Mouse (Mus musculus): ENCODE data around the gene Kcne3.

DNA sequence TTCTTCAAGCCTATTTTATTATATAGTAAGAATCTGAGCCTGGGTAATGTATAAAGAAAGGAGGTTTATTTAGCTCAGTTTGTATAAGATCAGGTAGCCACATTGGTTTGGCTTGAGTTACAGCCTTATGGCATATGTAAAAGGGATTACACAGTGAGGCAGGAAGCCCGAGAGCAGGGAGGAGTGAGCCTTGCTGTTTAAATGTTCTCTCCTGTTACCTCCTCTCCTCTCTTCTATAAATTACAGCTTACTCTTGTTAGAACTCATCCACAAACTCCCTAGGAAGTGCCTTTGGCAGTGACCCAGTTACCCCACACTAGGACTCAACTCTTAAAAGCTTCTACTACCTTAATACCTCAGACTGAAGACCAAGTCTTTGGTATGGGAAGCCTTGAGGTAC is 55.4 kb downstream of the Kcne3 start:
- TF ChIP-seq CTCF (IDR thresholded peaks at IDR 0.05; ENCODE audit: control insufficient read depth, insufficient read depth, insufficient replicate concordance, low read depth, low read length) (no peak), POLR2A (IDR thresholded peaks at IDR 0.05; ENCODE audit: control insufficient read depth, low read depth, low read length) (no peak)
